Mouse (Mus musculus): ENCODE measurements around the gene Mkrn1.
"Not testable (repeated sequence)": the region's sequence is repeated elsewhere in the genome, so short reads cannot be mapped to it uniquely, and the experiment has no call there.

Gene Mkrn1

GRCm38 (mm10) chr6:39379749-39380148, 40.5 kb downstream of the Mkrn1 start:
- DNase-seq (ENCODE audit: low spot score) = no peak

DNA sequence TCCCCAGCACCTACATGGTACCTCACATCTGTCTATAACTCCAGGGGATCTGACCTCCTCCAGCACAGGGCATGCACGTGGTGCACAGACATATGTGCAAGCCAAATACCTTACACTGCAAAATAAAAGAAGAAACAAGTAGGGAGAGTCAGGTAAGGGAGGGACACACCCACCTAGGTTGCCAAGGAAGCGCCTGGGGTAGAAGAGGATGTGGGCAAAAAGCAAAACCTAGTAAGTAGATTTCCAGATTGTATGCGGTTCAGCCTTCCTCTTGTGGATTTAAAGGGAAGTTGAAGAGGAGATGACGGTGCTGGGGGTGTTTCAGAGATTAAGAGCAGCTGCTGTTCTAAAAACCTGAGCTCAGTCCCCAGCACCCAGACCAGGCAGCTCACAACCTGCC, 41.0 kb downstream of the Mkrn1 start:
- DNase-seq (ENCODE audit: low spot score) = no peak

DNA sequence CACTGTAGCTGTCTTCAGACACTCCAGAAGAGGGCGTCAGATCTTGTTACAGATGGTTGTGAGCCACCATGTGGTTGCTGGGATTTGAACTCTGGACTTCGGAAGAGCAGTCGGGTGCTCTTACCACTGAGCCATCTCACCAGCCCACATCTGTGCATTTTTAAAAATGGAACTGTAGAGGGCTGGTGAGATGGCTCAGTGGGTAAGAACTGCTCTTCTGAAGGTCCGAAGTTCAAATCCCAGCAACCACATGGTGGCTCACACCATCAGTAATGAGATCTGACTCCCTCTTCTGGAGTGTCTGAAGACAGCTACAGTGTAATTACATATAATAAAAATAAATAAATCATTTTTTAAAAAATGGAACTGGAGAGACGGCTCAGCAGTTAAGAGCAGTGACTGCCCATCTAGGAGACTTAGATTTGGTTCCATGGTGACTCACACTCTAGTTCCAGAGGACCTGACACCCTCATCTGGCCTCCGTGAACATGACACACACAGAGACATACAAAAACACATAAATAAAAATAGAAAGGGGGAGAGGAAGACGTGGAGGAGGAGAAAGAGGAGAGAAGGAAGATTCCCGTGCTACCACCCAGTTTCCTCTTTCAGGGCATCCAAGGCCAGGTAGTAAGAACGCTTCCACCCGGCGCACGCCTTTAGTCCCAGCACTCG, 42.0 kb downstream of the Mkrn1 start:
- DNase-seq (ENCODE audit: low spot score) = not testable (repeated sequence)

GRCm38 (mm10) chr6:39377311-39377827, 42.9 kb downstream of the Mkrn1 start, which contains the start of gene Slc37a3:
Slc37a3 (minus strand) TSS chr6:39377675.
- peak; percentile 92 for DNase-seq (ENCODE audit: low spot score)

- DNase-seq (ENCODE audit: low spot score) = no peak
These were observed 43.5 kb downstream of the Mkrn1 start for GRCm38 (mm10) chr6:39376775-39377174.

DNA sequence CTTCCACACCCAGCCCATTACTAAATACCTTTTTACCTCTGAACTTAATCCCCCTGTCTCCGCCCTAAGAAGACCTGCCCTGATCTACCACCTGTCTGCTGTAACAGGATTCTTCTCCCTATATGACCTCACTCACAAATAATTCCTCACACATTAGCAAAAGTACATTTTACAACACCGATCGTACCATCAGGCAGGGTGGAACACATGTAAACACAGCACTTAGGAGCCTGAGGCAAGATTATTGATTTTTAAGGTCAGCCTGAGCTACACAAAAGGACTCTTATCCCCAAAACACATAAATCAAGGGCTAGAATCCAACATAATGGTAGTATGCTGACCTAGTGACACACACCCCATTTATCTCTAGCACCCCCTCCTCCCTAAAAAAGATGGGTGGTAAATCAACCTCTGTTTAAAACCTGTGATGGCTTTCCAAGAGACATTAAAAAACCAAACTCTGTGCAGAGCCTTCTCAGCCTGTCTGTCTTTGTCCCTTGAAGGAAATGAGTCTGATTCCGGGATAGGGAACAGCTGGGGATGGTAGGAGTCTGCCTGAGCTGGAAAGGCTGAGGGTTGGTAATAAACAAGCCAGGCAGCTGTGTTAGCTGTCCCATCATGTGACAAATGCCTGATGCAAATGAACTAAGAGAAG, 46.8 kb downstream of the Mkrn1 start:
- DNase-seq (ENCODE audit: low spot score) = no peak

- DNase-seq (ENCODE audit: low spot score) = no peak
These were observed 47.5 kb downstream of the Mkrn1 start for GRCm38 (mm10) chr6:39372727-39373126.

- DNase-seq (ENCODE audit: low spot score) = no peak
These were observed 48.2 kb downstream of the Mkrn1 start for GRCm38 (mm10) chr6:39372042-39372441.

DNA sequence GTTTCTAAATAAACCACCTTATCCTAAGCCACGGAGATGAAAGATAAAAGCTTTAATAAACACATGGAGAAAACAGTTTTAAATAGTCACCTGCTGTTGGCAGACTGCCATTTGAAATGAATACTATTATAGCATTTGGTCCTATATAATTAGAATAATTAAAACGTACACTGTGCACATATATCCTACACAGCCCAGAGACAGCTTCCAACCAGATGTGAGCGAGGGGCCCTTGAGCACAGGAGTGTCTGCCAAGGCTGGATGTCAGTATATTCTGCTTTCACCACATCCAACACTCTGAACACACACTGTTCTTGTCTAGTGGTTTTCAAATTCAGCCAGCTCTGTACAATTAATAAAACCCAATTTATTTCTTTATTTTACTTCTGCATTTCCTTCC, 50.6 kb downstream of the Mkrn1 start:
- DNase-seq (ENCODE audit: low spot score) = no peak

DNA sequence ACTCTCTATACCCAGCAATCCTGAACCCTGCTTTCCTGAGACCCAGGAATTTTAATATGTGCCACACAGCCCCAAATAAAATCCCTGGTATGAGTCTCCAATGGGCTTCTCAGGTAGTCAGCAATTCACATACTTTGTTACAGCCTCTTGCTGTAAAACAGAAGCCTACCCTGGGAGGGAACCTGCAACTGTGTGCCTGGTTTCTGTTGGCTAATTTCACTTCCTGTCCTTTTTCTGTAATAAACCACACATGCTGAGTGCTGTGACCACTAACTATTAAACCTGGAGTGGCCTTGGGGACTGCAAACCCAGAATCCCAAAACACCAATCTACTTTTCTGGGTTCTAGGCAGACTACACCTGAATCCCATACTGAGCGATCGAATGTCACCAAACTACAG, 57.6 kb downstream of the Mkrn1 start:
- DNase-seq (ENCODE audit: low spot score) = no peak

- DNase-seq (ENCODE audit: low spot score) = not testable (repeated sequence)
These were observed 61.1 kb downstream of the Mkrn1 start for GRCm38 (mm10) chr6:39359207-39359606.

DNA sequence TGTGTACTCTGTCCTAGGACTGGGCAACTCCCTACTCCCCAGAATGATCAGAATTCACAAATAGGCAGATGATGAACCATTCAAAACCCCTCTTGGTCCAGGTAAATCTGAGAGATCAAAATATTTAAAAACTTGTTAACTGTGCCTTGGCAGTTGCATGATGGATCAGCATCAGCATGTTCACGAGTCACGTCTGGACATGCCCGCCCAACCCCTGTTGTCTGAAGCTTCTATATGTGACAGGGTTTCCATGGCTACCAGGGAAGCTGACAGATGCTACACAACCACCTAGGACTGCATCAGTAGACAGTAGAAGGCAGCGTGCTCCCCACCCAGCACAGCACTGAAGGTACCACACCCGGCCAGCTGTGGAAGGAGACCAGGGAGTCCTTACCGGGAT, 71.3 kb downstream of the Mkrn1 start:
- no peak for DNase-seq (ENCODE audit: low spot score)

DNA sequence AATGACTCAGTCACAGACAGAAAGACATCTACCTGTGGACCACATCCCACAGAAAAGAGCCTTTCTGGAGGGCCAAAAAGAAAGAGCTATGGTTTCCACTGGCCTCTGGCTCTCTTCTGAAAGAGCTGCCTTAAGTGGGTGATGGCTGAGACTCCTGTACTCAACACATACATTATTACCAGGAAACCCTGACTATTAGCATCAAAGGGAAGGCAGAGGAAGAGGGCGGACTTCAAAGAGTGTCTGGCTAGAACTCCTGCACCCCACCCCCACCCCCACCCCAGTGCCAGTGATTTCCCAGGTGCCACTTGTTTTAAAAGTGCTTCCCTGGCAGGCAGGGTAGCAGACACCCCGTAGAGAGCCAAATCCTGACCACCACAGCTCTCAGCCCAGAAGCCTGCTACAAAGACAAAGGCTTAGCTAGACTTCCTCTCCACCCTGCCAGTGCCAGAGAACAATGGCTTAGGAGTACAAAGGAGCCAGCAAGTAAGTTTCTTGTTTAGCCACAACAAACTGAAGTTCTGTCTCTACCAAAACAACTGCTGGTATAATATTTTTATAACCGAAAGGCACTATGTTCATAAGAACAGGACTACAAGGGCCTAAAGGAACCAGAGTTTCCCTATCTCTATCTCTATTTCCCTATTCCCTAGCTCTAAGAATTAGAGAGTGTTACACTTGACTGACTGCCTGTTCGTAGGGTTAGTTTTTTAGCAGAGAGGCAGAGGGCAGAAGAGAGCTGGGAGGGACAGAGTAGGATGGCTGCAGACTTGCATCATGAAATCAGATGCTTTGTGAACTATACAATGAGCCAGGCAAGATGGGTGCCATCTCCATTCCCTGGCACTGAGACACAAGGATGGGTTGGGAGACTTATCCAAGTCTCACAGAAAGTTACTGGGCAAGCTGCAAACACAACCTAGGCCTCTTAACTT, 72.1 kb downstream of the Mkrn1 start:
- DNase-seq (ENCODE audit: low spot score) = no peak

Data from testis, postnatal 10 days (tissue).